ENCODE assay signal across 8 mouse cellular contexts in genomic region chr5:114370371-114370776, GRCm38 (mm10). TPM values are rescaled to one million over a fixed set of nuclear protein-coding genes. Genes with fewer than 3 reads are reported as not detected.
DNase-seq lines count a peak whose midpoint lies in the region; ATAC-seq and TF ChIP-seq lines count a peak whose summit lies in the region.

No protein-coding gene starts in this region.

- 55% methylated on average over 9 of the region's 9 CpGs for WGBS in forebrain, postnatal 0 days
- WGBS in liver, embryonic 12.5 days (ENCODE audit: insufficient replicate concordance), result 51% methylated on average over 9 of the region's 9 CpGs
- 66% methylated on average over 9 of the region's 9 CpGs for WGBS in neural tube, embryonic 15.5 days

- peak; percentile 38 for TF ChIP-seq CTCF in forebrain, postnatal 0 days (IDR thresholded peaks at IDR 0.05; ENCODE audit: low read depth)

- H3K9ac ChIP-seq in forebrain, postnatal 0 days, result no peak overlapping the region
- H3K9ac ChIP-seq in liver, embryonic 12.5 days, result peak overlapping the region; percentile 46; the same call in 1 of the 2 replicates
- no peak overlapping the region for H3K9ac ChIP-seq in neural tube, embryonic 15.5 days (replicated peaks)

- no peaks in the 10 kb centered on the region for H3K9me3 ChIP-seq in forebrain, postnatal 0 days (ENCODE audit: low read length)
- H3K9me3 ChIP-seq in liver, embryonic 12.5 days (replicated peaks), result no peaks in the 10 kb centered on the region
- no peaks in the 10 kb centered on the region for H3K9me3 ChIP-seq in neural tube, embryonic 15.5 days (replicated peaks)

- no peaks in the 10 kb centered on the region for H3K4me1 ChIP-seq in forebrain, postnatal 0 days (ENCODE audit: insufficient read depth)
- H3K4me1 ChIP-seq in liver, embryonic 12.5 days, result peaks cover 59% of the 10 kb centered on the region
- H3K4me1 ChIP-seq in neural tube, embryonic 15.5 days, result peaks cover 53% of the 10 kb centered on the region

- no peak overlapping the region for H3K4me2 ChIP-seq in forebrain, postnatal 0 days (ENCODE audit: low read depth)
- peak overlapping the region; percentile 60; the same call in 1 of the 2 replicates for H3K4me2 ChIP-seq in liver, embryonic 12.5 days
- H3K4me2 ChIP-seq in neural tube, embryonic 15.5 days, result no peak overlapping the region

- peak; percentile 59 for ATAC-seq in forebrain, postnatal 0 days
- ATAC-seq in liver, embryonic 12.5 days, result no peak
- peak; percentile 42; the same call in 1 of the 2 replicates for ATAC-seq in neural tube, embryonic 15.5 days (ENCODE audit: low FRiP score)

- peak; percentile 32 for DNase-seq in left cerebral cortex, postnatal 4 days
- DNase-seq in left cerebral cortex, postnatal 36 days (ENCODE audit: low spot score in 2 of 2), result no peak
- peak; percentile 29 for DNase-seq in forebrain, postnatal 0 days
- DNase-seq in hindlimb bud, embryonic 11.5 days (ENCODE audit: extremely low spot score, low read depth, low spot score), result peak; percentile 24
- DNase-seq in cerebellum, adult 9-10 months, result no peak
- DNase-seq in thymus, postnatal 14 days, result no peak

- intact Hi-C loops in left cerebral cortex, postnatal 4 days (cut with DNase I), result no loop called here
- intact Hi-C loops in left cerebral cortex, postnatal 36 days (cut with DNase I), result no loop called here

- H3K36me3 ChIP-seq in forebrain, postnatal 0 days (ENCODE audit: insufficient read depth), result peaks cover 92% of the 10 kb centered on the region
- peaks cover 84% of the 10 kb centered on the region for H3K36me3 ChIP-seq in liver, embryonic 12.5 days
- peaks cover 91% of the 10 kb centered on the region for H3K36me3 ChIP-seq in neural tube, embryonic 15.5 days

- no peaks in the 10 kb centered on the region for H3K27me3 ChIP-seq in forebrain, postnatal 0 days (ENCODE audit: insufficient read depth, low read length)
- H3K27me3 ChIP-seq in liver, embryonic 12.5 days (replicated peaks), result no peaks in the 10 kb centered on the region
- no peaks in the 10 kb centered on the region for H3K27me3 ChIP-seq in neural tube, embryonic 15.5 days (replicated peaks)

- no peak overlapping the region for H3K27ac ChIP-seq in forebrain, postnatal 0 days (ENCODE audit: low read depth, low read length)
- H3K27ac ChIP-seq in liver, embryonic 12.5 days, result peak overlapping the region; percentile 77
- peak overlapping the region; percentile 74 for H3K27ac ChIP-seq in neural tube, embryonic 15.5 days (replicated peaks)

- no peak overlapping the region for H3K4me3 ChIP-seq in forebrain, postnatal 0 days (ENCODE audit: low read depth, low read length)
- H3K4me3 ChIP-seq in liver, embryonic 12.5 days, result no peak overlapping the region
- H3K4me3 ChIP-seq in neural tube, embryonic 15.5 days (replicated peaks), result no peak overlapping the region

RNA-seq across cellular contexts. Expression of gene Kctd10, which starts 9.9 kb away (rescaled TPM):
- 10 to 100 TPM; 61.6 to 63.0 TPM for total RNA-seq in left cerebral cortex, postnatal 4 days (2021)
- 10 to 100 TPM; 48.7 to 53.0 TPM for total RNA-seq in left cerebral cortex, postnatal 36 days (2021)
- 61.6 and 63.0 TPM in 2 replicates for total RNA-seq in forebrain, postnatal 0 days (2014; rRNA removed)
- 69.7 and 74.1 TPM in 2 replicates for polyA plus RNA-seq in forebrain, postnatal 0 days (2015; fragmentation: Nextera tagmentation; extraction: Ambion mirVana)
- 35.5 and 36.2 TPM in 2 replicates for polyA plus RNA-seq in liver, embryonic 12.5 days (2016; fragmentation: Nextera tagmentation; extraction: Ambion mirVana)
- 50.5 and 63.8 TPM in 2 replicates for polyA plus RNA-seq in neural tube, embryonic 15.5 days (2015; fragmentation: Nextera tagmentation; extraction: Ambion mirVana)

RNA-seq across cellular contexts. Expression of gene Ube3b, which starts 10.0 kb away (rescaled TPM):
- total RNA-seq in left cerebral cortex, postnatal 4 days (2021), result 10 to 100 TPM; 67.7 to 68.4 TPM
- total RNA-seq in left cerebral cortex, postnatal 36 days (2021), result 10 to 100 TPM; 81.6 to 88.1 TPM
- total RNA-seq in forebrain, postnatal 0 days (2014; rRNA removed), result 45.1 and 46.8 TPM in 2 replicates
- 31.0 and 35.2 TPM in 2 replicates for polyA plus RNA-seq in forebrain, postnatal 0 days (2015; fragmentation: Nextera tagmentation; extraction: Ambion mirVana)
- 25.0 and 26.5 TPM in 2 replicates for polyA plus RNA-seq in liver, embryonic 12.5 days (2016; fragmentation: Nextera tagmentation; extraction: Ambion mirVana)
- 35.5 and 39.5 TPM in 2 replicates for polyA plus RNA-seq in neural tube, embryonic 15.5 days (2015; fragmentation: Nextera tagmentation; extraction: Ambion mirVana)

Comparison
In these comparisons a context has a peak if more than half of its experiments do, and no peak if none do; other contexts are left out.
1. DNase-seq: peak in left cerebral cortex, postnatal 4 days (single experiment), forebrain, postnatal 0 days (single experiment) and hindlimb bud, embryonic 11.5 days (single experiment); none in left cerebral cortex, postnatal 36 days (0 of 2), cerebellum, adult 9-10 months (single experiment) and thymus, postnatal 14 days (single experiment).